Mouse (Mus musculus): Measurements from ENCODE around the gene Tex261.
"Not testable (repeated sequence)": the region's sequence is repeated elsewhere in the genome, so short reads cannot be mapped to it uniquely, and the experiment has no call there.

The Tex261 gene

GRCm38 (mm10) chr6:83775638-83776293 is at the start of gene Tex261:
Tex261 (minus strand) TSS chr6:83775813.
- peak; percentile 81 for DNase-seq (ENCODE audit: low read depth, low spot score)

- DNase-seq (ENCODE audit: low read depth, low spot score): no peak
These were observed 46.2 kb upstream of the Tex261 start for GRCm38 (mm10) chr6:83821856-83822255.

- DNase-seq (ENCODE audit: low read depth, low spot score): no peak
These were observed 45.3 kb upstream of the Tex261 start for GRCm38 (mm10) chr6:83820727-83821515.

- DNase-seq (ENCODE audit: low read depth, low spot score): no peak
These were observed 43.4 kb upstream of the Tex261 start for GRCm38 (mm10) chr6:83818996-83819395.

- DNase-seq (ENCODE audit: low read depth, low spot score): no peak
These were observed 40.2 kb upstream of the Tex261 start for GRCm38 (mm10) chr6:83815801-83816200.

GRCm38 (mm10) chr6:83802846-83803245 is 27.2 kb upstream of the Tex261 start:
- DNase-seq (ENCODE audit: low read depth, low spot score): no peak

- DNase-seq (ENCODE audit: low read depth, low spot score): no peak
These were observed 26.4 kb upstream of the Tex261 start for GRCm38 (mm10) chr6:83802033-83802432.

- no peak for DNase-seq (ENCODE audit: low read depth, low spot score)
These were observed 21.1 kb upstream of the Tex261 start for GRCm38 (mm10) chr6:83796686-83797085.

GRCm38 (mm10) chr6:83795492-83795900 is 19.9 kb upstream of the Tex261 start:
- DNase-seq (ENCODE audit: low read depth, low spot score): no peak

- peak; percentile 76 for DNase-seq (ENCODE audit: low read depth, low spot score)
These were observed 19.2 kb upstream of the Tex261 start, which contains the start of gene Nagk for GRCm38 (mm10) chr6:83794760-83795296. Nagk (plus strand) TSS chr6:83794982.

GRCm38 (mm10) chr6:83791251-83791890 is 15.8 kb upstream of the Tex261 start:
- DNase-seq (ENCODE audit: low read depth, low spot score): no peak

- DNase-seq (ENCODE audit: low read depth, low spot score): not testable (repeated sequence)
These were observed 14.9 kb upstream of the Tex261 start for GRCm38 (mm10) chr6:83790533-83790932.

GRCm38 (mm10) chr6:83788554-83788953 is 12.9 kb upstream of the Tex261 start:
- no peak for DNase-seq (ENCODE audit: low read depth, low spot score)

GRCm38 (mm10) chr6:83786426-83786825 is 10.8 kb upstream of the Tex261 start:
- no peak for DNase-seq (ENCODE audit: low read depth, low spot score)

GRCm38 (mm10) chr6:83779026-83779425 is 3.4 kb upstream of the Tex261 start:
- peak; percentile 49 for DNase-seq (ENCODE audit: low read depth, low spot score)

- no peak for DNase-seq (ENCODE audit: low read depth, low spot score)
These were observed 2.7 kb upstream of the Tex261 start for GRCm38 (mm10) chr6:83778306-83778705.

- no peak for DNase-seq (ENCODE audit: low read depth, low spot score)
These were observed 641 bp downstream of the Tex261 start for GRCm38 (mm10) chr6:83774781-83775563.

GRCm38 (mm10) chr6:83774126-83774525 is 1.5 kb downstream of the Tex261 start:
- no peak for DNase-seq (ENCODE audit: low read depth, low spot score)

- no peak for DNase-seq (ENCODE audit: low read depth, low spot score)
These were observed 7.1 kb downstream of the Tex261 start for GRCm38 (mm10) chr6:83768485-83768884.

- peak; percentile 76 for DNase-seq (ENCODE audit: low read depth, low spot score)
These were observed 8.6 kb downstream of the Tex261 start for GRCm38 (mm10) chr6:83766982-83767381.

- DNase-seq (ENCODE audit: low read depth, low spot score): no peak
These were observed 12.7 kb downstream of the Tex261 start for GRCm38 (mm10) chr6:83762880-83763431.
